Mouse (Mus musculus): ENCODE data around the gene Dpm2.

DNA sequence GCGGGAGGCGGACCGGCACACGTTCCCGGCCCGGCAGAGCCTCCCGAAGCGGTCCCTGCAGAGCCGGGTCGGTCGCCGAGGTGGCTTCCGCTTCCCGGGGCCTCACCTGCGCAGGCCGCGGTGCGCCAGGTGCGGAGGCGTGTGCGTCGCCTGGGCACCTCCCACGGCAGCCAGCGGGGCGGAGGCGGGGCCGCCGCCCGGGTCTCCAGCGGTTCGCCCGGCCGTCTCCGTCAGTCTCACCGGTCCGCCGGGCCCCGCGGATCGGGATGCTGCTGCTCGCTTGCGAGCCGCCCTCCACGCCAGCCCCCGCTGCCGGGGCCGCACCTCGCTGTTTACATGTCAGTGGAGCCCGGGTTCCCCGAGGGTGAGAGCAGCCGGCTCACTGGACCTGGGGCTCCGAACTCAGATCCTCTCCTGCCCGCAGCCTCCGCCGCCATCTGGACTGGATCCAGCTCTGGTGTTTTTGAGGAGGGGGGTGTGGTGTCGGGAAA, 35.1 kb upstream of the Dpm2 start:
- TF ChIP-seq POLR2A (IDR thresholded peaks at IDR 0.05; ENCODE audit: insufficient read depth, low read length) (no peak), EP300 (IDR thresholded peaks at IDR 0.05; ENCODE audit: insufficient read depth, low read depth, low read length) (no peak), CTCF (IDR thresholded peaks at IDR 0.05; ENCODE audit: low read depth, low read length) (no peak)

All from ES-Bruce4 (cell line).